9 mouse cellular contexts compared by ENCODE assay signal in genomic region chr2:71652261-71652801, GRCm38 (mm10).
DNase-seq lines count a peak whose midpoint lies in the region; ATAC-seq lines count a peak whose summit lies in the region.
"Had no signal": no experiment of that assay in that cellular context is flagged by ENCODE, and none has a peak within 500 bp of the region (broad histone marks: within the 10 kb centered on the region; RNA-seq: fewer than 3 reads in every experiment).

No protein-coding gene starts in this region.

- ATAC-seq in common myeloid progenitor, adult 5-6 weeks (replicated peaks; ENCODE audit: low read depth, poor library complexity, severe bottlenecking) = peak; percentile 59
- no peak for ATAC-seq in megakaryocyte, adult 5-6 weeks (ENCODE audit: poor library complexity, severe bottlenecking)

- DNase-seq in cerebellum, postnatal 14 days = peak; percentile 56 to 77
- no peak for DNase-seq in cerebellum, adult 8-10 months
- peak; percentile 43 to 45 for DNase-seq in heart, adult 9 months (ENCODE audit: low spot score in 2 of 2)
- peak; percentile 74 for DNase-seq in kidney, postnatal 14 days
- DNase-seq in lung, adult 18-20 months = peak; percentile 36 to 62
- DNase-seq in right cerebral cortex, postnatal 10 days (ENCODE audit: low spot score in 2 of 2) = peak; percentile 58 to 67
- DNase-seq: liver, embryonic 13.5 days had no signal
